Mouse (Mus musculus): ENCODE results near the gene Rnf212b. TPM values are rescaled to one million over a fixed set of nuclear protein-coding genes. Genes with fewer than 3 reads are reported as not detected.

The Rnf212b gene
- polyA plus RNA-seq, 1 experiment from 2014 or later, result not detected

DNA sequence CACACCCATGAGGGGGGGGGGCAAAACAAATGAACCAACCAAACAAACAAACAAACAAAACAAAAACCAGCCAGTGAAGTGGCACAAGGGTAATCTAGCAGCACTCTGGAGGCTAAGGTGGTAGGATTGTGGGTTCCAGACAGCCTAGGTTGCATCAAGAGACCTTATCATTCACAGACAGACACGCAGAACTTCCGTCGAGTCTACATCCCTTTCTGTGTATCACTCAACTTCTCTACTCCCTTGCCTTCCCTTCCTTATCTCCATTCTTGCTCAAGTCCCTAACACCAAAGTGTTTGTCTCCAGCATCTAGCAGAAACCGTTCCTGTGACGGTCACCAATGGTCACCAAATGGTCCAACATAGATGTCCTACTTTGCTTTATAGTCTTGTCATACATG lies 25.7 kb upstream of the Rnf212b start:
- no peak for ATAC-seq (replicated peaks; ENCODE audit: low FRiP score, low TSS enrichment, low read depth)
- no peaks in the 10 kb centered on the region for H3K27me3 ChIP-seq (replicated peaks; ENCODE audit: control insufficient read depth, insufficient read depth, low read length)
- no peak overlapping the region for H3K4me2 ChIP-seq (ENCODE audit: low read length)
- no peak overlapping the region for H3K27ac ChIP-seq (ENCODE audit: low read depth)
- no peaks in the 10 kb centered on the region for H3K36me3 ChIP-seq (ENCODE audit: control insufficient read depth, insufficient read depth, low read length)
- 0 out of 2 replicates have a peak, but pooled peaks cover 4% of the 10 kb centered on the region for H3K4me1 ChIP-seq (replicated peaks; ENCODE audit: control insufficient read depth, insufficient read depth, low read length)
- no peak overlapping the region for H3K9ac ChIP-seq (ENCODE audit: low read length)
- WGBS, result 96% methylated on average over 5 of the region's 5 CpGs
- H3K9me3 ChIP-seq (ENCODE audit: control insufficient read depth, low read length), result no peaks in the 10 kb centered on the region
- H3K4me3 ChIP-seq (ENCODE audit: low read depth, low read length), result no peak overlapping the region
- no peak for DNase-seq (ENCODE audit: low spot score)

GRCm38 (mm10) chr14:54792166-54792565 lies 21.8 kb upstream of the Rnf212b start:
- DNase-seq (ENCODE audit: low spot score) (no peak), ATAC-seq (replicated peaks; ENCODE audit: low FRiP score, low TSS enrichment, low read depth) (no peak)
- Histone ChIP-seq H3K27ac (ENCODE audit: low read depth) (no peak overlapping the region), H3K9me3 (ENCODE audit: control insufficient read depth, low read length) (no peaks in the 10 kb centered on the region), H3K4me2 (ENCODE audit: low read length) (no peak overlapping the region), H3K36me3 (ENCODE audit: control insufficient read depth, insufficient read depth, low read length) (no peaks in the 10 kb centered on the region), H3K4me1 (replicated peaks; ENCODE audit: control insufficient read depth, insufficient read depth, low read length) (no peaks in the 10 kb centered on the region), H3K27me3 (replicated peaks; ENCODE audit: control insufficient read depth, insufficient read depth, low read length) (no peaks in the 10 kb centered on the region), H3K4me3 (ENCODE audit: low read depth, low read length) (no peak overlapping the region), H3K9ac (ENCODE audit: low read length) (no peak overlapping the region)
- 75% methylated on average over 6 of the region's 6 CpGs for WGBS

DNA sequence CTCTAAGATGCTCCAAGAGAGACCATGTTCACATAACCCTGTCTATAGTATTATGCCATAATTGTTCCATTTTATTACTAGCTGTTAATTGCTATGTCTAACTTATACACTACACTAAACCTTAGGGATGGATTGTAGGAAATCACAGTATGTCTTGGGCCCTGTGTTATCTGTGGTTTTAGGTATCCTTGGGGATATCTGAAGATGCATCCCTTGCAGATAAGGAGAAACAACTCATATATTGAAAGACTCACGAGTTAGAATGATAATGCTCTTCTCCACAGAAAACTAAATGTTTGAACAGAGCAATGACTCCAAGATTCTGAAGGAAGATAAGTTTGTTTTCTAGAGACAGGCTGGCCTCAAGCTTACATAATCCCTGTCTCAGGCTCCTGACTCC lies 20.6 kb upstream of the Rnf212b start:
- Histone ChIP-seq H3K9ac (ENCODE audit: low read length) (no peak overlapping the region), H3K27me3 (replicated peaks; ENCODE audit: control insufficient read depth, insufficient read depth, low read length) (no peaks in the 10 kb centered on the region), H3K4me2 (ENCODE audit: low read length) (no peak overlapping the region), H3K4me3 (ENCODE audit: low read depth, low read length) (no peak overlapping the region), H3K36me3 (ENCODE audit: control insufficient read depth, insufficient read depth, low read length) (no peaks in the 10 kb centered on the region), H3K4me1 (replicated peaks; ENCODE audit: control insufficient read depth, insufficient read depth, low read length) (no peaks in the 10 kb centered on the region), H3K9me3 (ENCODE audit: control insufficient read depth, low read length) (no peaks in the 10 kb centered on the region), H3K27ac (ENCODE audit: low read depth) (no peak overlapping the region)
- 66% methylated on average over 1 of the region's 1 CpGs for WGBS
- DNase-seq (ENCODE audit: low spot score) (no peak), ATAC-seq (replicated peaks; ENCODE audit: low FRiP score, low TSS enrichment, low read depth) (no peak)

- 73% methylated on average over 8 of the region's 8 CpGs for WGBS
- H3K4me3 ChIP-seq (ENCODE audit: low read depth, low read length), result no peak overlapping the region
- H3K36me3 ChIP-seq (ENCODE audit: control insufficient read depth, insufficient read depth, low read length), result no peaks in the 10 kb centered on the region
- H3K9ac ChIP-seq (ENCODE audit: low read length), result no peak overlapping the region
- H3K27me3 ChIP-seq (replicated peaks; ENCODE audit: control insufficient read depth, insufficient read depth, low read length), result no peaks in the 10 kb centered on the region
- no peak overlapping the region for H3K27ac ChIP-seq (ENCODE audit: low read depth)
- no peaks in the 10 kb centered on the region for H3K4me1 ChIP-seq (replicated peaks; ENCODE audit: control insufficient read depth, insufficient read depth, low read length)
- ATAC-seq (replicated peaks; ENCODE audit: low FRiP score, low TSS enrichment, low read depth) (no peak), DNase-seq (ENCODE audit: low spot score) (no peak)
- H3K9me3 ChIP-seq (ENCODE audit: control insufficient read depth, low read length), result no peaks in the 10 kb centered on the region
- no peak overlapping the region for H3K4me2 ChIP-seq (ENCODE audit: low read length)
Observed at GRCm38 (mm10) chr14:54793894-54794830, 19.8 kb upstream of the Rnf212b start.

- Histone ChIP-seq H3K4me3 (ENCODE audit: low read depth, low read length) (no peak overlapping the region), H3K36me3 (ENCODE audit: control insufficient read depth, insufficient read depth, low read length) (no peaks in the 10 kb centered on the region), H3K4me1 (replicated peaks; ENCODE audit: control insufficient read depth, insufficient read depth, low read length) (no peaks in the 10 kb centered on the region), H3K4me2 (ENCODE audit: low read length) (no peak overlapping the region), H3K9ac (ENCODE audit: low read length) (no peak overlapping the region), H3K27ac (ENCODE audit: low read depth) (no peak overlapping the region), H3K27me3 (replicated peaks; ENCODE audit: control insufficient read depth, insufficient read depth, low read length) (no peaks in the 10 kb centered on the region), H3K9me3 (ENCODE audit: control insufficient read depth, low read length) (no peaks in the 10 kb centered on the region)
- DNase-seq (ENCODE audit: low spot score) (no peak), ATAC-seq (replicated peaks; ENCODE audit: low FRiP score, low TSS enrichment, low read depth) (no peak)
- 78% methylated on average over 1 of the region's 1 CpGs for WGBS
Observed at GRCm38 (mm10) chr14:54795901-54796300, 18.0 kb upstream of the Rnf212b start.

DNA sequence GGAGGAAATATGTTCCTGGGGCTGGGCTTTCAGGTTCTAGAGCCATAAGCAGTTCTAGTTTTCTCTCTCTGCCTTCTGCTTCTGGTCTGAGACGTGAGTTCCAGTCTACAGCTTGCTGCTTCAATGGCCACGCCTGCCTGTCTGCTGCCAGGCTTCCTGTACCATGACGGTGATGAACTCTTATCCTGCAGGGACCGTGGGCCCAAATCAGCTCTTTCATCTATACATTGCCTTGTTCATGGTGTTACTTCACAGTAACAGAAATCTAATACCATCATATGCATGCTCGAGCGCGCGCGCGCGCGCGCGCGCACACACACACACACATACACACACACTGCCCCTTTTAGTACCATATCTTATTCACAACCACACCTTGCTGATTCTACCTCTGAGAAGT lies 17.2 kb upstream of the Rnf212b start:
- 89% methylated on average over 15 of the region's 15 CpGs for WGBS
- Histone ChIP-seq H3K27me3 (replicated peaks; ENCODE audit: control insufficient read depth, insufficient read depth, low read length) (no peaks in the 10 kb centered on the region), H3K4me1 (replicated peaks; ENCODE audit: control insufficient read depth, insufficient read depth, low read length) (no peaks in the 10 kb centered on the region), H3K9me3 (ENCODE audit: control insufficient read depth, low read length) (no peaks in the 10 kb centered on the region), H3K9ac (ENCODE audit: low read length) (no peak overlapping the region), H3K36me3 (ENCODE audit: control insufficient read depth, insufficient read depth, low read length) (no peaks in the 10 kb centered on the region), H3K4me2 (ENCODE audit: low read length) (no peak overlapping the region), H3K4me3 (ENCODE audit: low read depth, low read length) (no peak overlapping the region), H3K27ac (ENCODE audit: low read depth) (no peak overlapping the region)
- DNase-seq (ENCODE audit: low spot score), result no peak
- ATAC-seq (replicated peaks; ENCODE audit: low FRiP score, low TSS enrichment, low read depth), result no peak

DNA sequence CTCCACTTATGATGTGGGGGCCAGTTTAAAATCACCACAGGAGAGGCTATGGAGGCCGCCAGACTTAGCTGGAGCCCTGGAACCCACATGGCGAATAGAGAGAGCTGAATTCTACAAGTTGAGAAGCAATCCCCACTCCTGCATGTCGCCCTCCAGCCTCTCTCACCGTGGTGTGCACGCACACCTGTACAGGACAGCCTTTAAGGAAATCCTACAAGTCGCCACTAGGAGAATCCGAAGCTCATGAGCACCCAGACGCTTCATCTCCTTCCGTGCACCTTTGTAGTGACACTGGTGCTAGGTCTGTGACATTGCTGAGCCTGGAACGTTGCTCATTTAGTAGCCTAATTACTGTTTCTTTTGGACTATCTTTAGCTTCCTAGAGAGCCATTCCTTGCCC lies 14.3 kb upstream of the Rnf212b start:
- no peak overlapping the region for H3K9ac ChIP-seq (ENCODE audit: low read length)
- ATAC-seq (replicated peaks; ENCODE audit: low FRiP score, low TSS enrichment, low read depth), result no peak

GRCm38 (mm10) chr14:54802428-54802827 lies 11.5 kb upstream of the Rnf212b start:
- no peak for ATAC-seq (replicated peaks; ENCODE audit: low FRiP score, low TSS enrichment, low read depth)
- WGBS, result 61% methylated on average over 4 of the region's 4 CpGs

More for the DNA sequence above, 14.3 kb upstream of the Rnf212b start:
- Histone ChIP-seq H3K4me1 (replicated peaks; ENCODE audit: control insufficient read depth, insufficient read depth, low read length) (no peaks in the 10 kb centered on the region), H3K27ac (ENCODE audit: low read depth) (no peak overlapping the region), H3K27me3 (replicated peaks; ENCODE audit: control insufficient read depth, insufficient read depth, low read length) (no peaks in the 10 kb centered on the region), H3K4me2 (ENCODE audit: low read length) (no peak overlapping the region), H3K36me3 (ENCODE audit: control insufficient read depth, insufficient read depth, low read length) (no peaks in the 10 kb centered on the region), H3K4me3 (ENCODE audit: low read depth, low read length) (no peak overlapping the region), H3K9me3 (ENCODE audit: control insufficient read depth, low read length) (no peaks in the 10 kb centered on the region)
- DNase-seq (ENCODE audit: low spot score), result no peak
- WGBS, result 47% methylated on average over 10 of the region's 10 CpGs

GRCm38 (mm10) chr14:54806124-54806523 lies 7.8 kb upstream of the Rnf212b start:
- Histone ChIP-seq H3K4me3 (ENCODE audit: low read depth, low read length) (no peak overlapping the region), H3K27me3 (replicated peaks; ENCODE audit: control insufficient read depth, insufficient read depth, low read length) (no peaks in the 10 kb centered on the region), H3K27ac (ENCODE audit: low read depth) (no peak overlapping the region), H3K36me3 (ENCODE audit: control insufficient read depth, insufficient read depth, low read length) (no peaks in the 10 kb centered on the region), H3K4me1 (replicated peaks; ENCODE audit: control insufficient read depth, insufficient read depth, low read length) (no peaks in the 10 kb centered on the region), H3K9ac (ENCODE audit: low read length) (no peak overlapping the region), H3K4me2 (ENCODE audit: low read length) (no peak overlapping the region), H3K9me3 (ENCODE audit: control insufficient read depth, low read length) (no peaks in the 10 kb centered on the region)
- no peak for ATAC-seq (replicated peaks; ENCODE audit: low FRiP score, low TSS enrichment, low read depth)
- 80% methylated on average over 4 of the region's 4 CpGs for WGBS
- no peak for DNase-seq (ENCODE audit: low spot score)

More at GRCm38 (mm10) chr14:54802428-54802827, 11.5 kb upstream of the Rnf212b start:
- no peak overlapping the region for H3K9ac ChIP-seq (ENCODE audit: low read length)
- no peak overlapping the region for H3K4me2 ChIP-seq (ENCODE audit: low read length)
- no peaks in the 10 kb centered on the region for H3K27me3 ChIP-seq (replicated peaks; ENCODE audit: control insufficient read depth, insufficient read depth, low read length)
- H3K36me3 ChIP-seq (ENCODE audit: control insufficient read depth, insufficient read depth, low read length), result no peaks in the 10 kb centered on the region
- no peak overlapping the region for H3K4me3 ChIP-seq (ENCODE audit: low read depth, low read length)
- no peak for DNase-seq (ENCODE audit: low spot score)
- no peaks in the 10 kb centered on the region for H3K9me3 ChIP-seq (ENCODE audit: control insufficient read depth, low read length)
- no peaks in the 10 kb centered on the region for H3K4me1 ChIP-seq (replicated peaks; ENCODE audit: control insufficient read depth, insufficient read depth, low read length)
- H3K27ac ChIP-seq (ENCODE audit: low read depth), result no peak overlapping the region

All from intestine, embryonic 14.5 days (tissue).